Mouse (Mus musculus): ENCODE data around the gene Pkn1.

- TF ChIP-seq CTCF (IDR thresholded peaks at IDR 0.05 in 2 of 3, conservative IDR thresholded peaks at IDR 0.05 in 1 of 3; ENCODE audit: control insufficient read depth in 1 of 3, insufficient read depth in 1 of 3, low read depth in 2 of 3, low read length in 3 of 3, poor library complexity in 1 of 3, severe bottlenecking in 1 of 3): no peak
- no peak for TF ChIP-seq E2F4 (IDR thresholded peaks at IDR 0.05; ENCODE audit: borderline replicate concordance, low read depth, low read length)
Observed at GRCm38 (mm10) chr8:83748708-83749107, 49.7 kb upstream of the Pkn1 start.
